Mouse (Mus musculus): ENCODE data around the gene Cntn4.

The Cntn4 gene

DNA sequence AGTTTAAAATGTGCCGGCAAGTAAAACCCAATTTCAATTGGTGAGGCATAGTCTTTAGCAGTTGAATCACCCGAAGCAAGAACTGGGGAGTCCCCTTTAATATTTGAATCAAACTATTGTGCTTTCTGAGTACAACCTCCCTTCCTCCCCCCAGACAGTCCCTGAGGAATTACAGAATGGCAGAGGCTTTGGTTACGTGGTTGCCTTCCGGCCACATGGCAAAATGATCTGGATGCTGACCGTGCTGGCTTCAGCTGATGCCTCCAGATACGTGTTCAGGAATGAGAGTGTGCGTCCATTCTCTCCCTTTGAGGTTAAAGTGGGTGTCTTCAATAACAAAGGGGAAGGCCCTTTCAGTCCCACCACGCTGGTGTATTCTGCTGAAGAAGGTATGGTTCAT lies 998.1 kb downstream of the Cntn4 start:
- no peak for DNase-seq

DNA sequence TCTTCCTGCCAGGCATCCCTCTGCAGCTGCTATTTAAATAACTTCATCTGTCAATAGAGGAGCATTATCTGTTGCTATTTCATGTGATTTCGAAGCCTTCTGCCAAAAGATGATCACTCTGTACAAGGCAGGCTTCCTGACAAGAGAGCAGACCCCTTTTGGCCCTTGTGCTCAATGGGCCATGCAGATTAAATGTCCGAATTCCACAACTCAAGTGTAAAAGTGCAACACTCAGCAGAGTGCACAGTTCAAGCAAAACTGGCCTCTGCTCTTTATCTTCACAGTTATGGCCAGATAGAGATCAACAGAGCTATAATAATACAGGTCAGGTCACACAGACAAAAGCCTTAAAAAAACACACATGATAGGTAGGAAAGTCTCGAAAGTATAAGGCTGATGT lies 1024.5 kb downstream of the Cntn4 start:
- DNase-seq, result no peak

DNA sequence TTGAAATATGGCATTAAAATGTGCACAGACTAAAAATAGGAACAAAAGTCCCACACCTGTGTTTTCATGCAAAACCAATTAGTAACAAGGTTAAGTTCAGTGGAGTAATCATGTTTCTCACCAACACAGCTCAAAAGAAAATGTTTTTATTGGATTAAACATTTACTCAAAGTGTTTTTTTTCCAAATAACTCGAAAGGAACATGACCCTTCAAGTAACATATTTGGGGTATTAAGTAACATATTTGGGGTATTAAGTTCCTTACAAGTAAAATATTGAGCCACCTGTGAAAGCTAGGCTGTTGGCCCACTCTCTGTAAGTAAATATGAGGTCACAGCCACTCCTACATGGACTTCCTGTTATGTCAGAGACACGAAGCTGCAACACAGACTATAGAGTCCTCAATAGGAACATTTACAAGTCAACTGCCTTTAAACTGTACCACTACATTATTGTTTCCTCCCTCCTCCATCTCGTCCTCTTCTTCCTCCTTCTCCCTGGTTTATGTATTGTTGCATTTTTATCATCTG lies 1028.1 kb downstream of the Cntn4 start:
- DNase-seq, result no peak

DNA sequence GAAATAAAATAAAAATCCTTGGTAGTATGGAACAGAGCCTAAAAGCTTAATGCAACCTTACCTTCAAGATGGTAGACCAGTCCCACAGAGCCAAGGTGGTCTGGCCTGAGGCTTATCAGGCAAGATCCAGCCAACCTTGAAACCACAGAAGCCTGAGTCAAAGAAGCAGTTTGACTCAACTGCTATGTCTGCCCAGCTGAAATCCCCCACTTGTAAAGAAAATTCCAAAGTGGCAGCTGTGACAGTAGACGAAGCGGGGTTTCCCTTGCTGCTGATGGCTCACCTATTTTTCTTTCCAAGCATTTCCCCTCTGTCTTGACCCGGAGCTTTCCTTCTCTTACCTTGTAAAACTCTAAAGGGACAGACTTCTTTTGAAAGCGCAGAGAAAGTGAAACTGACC lies 1048.2 kb downstream of the Cntn4 start:
- DNase-seq, result no peak

DNA sequence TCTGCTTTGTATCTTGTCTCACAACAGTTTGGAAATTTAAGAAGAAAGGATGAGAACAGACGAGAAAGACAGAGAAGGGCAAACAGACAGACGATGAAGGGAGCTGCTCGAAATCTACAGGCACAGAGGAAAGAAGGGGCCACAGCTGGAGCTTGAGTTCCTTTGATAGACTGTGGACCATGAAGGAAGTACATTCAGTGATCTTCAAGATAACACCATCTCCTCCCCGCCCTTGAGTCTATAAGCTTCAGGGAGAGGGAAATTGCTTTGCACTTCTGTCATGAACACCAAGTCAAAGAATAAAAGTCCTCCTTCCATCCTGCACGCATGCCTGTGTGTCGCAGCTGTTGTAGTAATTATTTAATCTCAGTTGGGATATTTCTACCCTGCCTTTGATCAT lies 1048.6 kb downstream of the Cntn4 start:
- DNase-seq, result no peak

DNA sequence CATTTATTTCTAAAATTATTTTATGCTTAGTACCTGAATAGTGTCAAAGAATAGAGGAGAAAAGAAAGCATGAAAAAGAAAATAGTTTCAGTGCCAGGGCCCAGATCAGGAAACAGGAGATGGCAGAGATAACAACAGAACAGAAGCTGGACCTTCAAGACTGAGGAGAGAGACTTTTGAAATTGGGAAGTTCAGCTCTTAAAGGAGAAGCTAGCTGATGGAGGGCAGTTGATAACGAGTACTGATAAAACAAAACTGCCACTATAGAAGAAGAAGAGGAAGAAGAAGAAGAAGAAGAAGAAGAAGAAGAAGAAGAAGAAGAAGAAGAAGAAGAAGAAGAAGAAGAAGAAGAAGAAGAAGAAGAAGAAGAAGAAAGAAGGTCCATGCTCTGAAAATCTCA lies 1050.2 kb downstream of the Cntn4 start:
- no peak for DNase-seq

DNA sequence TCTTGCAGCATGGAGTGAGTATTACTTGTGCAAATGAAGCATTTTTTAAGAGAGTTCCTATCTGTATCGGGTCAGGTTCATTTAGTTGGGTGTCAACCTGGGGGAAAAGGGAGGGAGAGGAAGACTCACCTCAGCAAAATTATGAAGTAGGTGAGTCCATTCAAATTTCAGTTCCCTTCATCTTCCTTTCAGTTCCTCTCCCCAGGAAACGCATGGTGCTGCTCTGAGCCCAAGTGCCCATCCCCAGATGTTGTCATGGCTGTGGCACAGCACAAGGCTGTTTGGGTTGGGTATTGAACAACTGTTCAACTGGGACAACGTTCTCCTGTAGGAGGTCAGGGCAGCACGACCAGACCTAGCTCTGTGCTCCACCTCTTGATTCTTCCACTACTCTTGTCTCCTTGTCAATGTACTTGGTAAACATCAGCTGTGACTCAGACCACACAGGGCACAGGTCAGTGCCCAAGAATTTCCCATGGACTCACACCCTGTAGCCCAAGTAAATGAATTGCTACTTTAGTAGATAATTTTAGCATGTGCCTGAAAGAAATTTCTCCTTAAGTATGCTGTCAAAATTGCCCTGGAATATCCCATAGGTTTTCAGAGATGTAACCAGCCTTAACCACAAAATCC lies 1052.3 kb downstream of the Cntn4 start:
- DNase-seq, result no peak

DNA sequence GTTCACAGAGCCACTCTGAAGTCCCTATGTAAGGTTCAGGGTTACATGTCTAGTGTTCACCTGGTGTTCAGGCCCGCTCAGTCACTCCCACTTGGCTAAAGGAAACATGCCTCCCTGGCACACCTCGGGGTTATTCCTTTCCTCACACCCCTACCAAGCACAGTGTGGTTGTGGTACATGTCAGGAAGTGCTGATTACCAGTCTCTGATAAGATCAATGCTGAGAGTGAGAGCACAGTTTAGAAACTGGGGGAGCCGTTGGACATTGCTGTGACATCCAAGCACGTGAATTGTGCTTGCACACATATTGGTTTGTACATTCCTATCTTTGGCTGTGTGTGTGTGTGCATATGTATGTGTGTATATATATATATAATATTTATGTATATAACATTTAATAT lies 1055.1 kb downstream of the Cntn4 start:
- DNase-seq, result no peak

DNA sequence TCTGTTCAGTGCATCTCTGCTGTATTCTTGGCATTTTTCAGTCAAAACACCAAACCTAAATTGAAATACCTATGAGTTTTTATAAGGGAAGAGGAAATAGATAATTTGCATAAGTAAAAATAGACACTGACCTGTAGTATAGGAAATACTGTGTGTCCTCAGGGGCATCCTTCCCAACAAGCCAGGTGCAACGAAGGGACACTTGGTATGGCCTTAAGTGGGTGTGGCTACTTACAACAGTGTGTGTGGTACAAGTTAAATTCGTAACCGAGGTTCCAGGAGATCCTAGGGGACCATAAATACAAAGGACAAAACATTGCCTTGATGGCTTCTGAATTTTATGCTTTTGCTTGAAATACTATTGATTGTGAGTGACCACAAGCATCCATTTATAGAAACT lies 1060.8 kb downstream of the Cntn4 start:
- DNase-seq, result no peak

DNA sequence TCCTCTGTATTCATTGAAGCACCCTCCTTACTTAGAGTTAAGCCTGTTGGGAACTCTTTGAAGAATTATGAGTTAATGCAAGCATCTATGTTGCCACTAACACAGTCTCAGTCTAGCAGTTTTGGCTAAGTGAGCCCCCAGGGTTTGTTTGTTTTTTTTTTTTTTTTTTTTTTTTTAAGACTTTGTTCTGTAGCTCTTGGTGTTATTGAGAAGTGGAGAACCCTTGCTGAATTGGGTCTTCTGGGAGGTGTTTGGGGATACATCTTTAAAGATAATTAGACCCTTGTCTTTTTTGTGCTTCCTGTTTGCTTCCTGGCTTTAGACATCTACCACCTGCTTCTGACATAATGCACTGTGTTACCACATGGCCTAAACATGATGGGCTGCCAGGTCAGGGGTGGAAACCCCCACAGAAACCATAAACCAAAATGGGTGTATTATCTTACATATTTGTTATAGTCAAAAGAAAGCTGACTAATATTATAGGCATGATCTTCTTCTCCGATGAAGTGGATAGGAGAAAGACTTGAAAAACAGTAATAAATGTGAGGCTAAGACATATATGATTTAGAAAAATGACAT lies 1062.9 kb downstream of the Cntn4 start:
- DNase-seq, result no peak

DNA sequence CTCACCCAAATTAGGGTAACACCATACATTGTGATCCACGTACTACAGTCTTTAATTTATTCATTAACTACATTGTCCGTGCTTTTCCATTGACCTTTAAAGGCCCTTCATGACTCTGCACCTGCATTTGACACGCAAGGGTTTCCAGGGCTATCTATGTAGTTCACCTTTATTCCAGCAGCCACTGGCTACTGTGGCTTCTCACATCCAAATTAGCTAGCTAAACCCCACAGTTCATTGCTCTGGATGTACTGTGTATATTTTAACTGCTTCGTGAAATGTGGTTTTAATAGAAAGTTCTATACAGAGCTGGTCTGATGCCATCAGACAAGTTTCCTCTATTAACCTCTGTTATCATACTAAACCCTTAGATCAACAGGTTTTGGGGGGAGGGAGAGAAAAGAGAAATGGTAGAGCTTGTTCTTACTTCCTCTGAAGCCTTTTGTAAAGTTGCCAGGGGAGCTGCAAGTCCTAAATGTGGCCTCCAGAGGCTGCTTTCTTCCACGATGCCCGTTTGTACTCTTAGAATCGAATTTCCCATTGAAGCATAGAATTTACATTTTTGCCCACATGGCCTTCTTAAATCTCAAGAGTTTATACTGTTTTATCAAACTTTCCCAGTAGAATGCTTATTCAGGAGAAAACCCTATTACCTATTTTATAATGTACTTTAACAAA lies 1066.2 kb downstream of the Cntn4 start:
- DNase-seq, result no peak

DNA sequence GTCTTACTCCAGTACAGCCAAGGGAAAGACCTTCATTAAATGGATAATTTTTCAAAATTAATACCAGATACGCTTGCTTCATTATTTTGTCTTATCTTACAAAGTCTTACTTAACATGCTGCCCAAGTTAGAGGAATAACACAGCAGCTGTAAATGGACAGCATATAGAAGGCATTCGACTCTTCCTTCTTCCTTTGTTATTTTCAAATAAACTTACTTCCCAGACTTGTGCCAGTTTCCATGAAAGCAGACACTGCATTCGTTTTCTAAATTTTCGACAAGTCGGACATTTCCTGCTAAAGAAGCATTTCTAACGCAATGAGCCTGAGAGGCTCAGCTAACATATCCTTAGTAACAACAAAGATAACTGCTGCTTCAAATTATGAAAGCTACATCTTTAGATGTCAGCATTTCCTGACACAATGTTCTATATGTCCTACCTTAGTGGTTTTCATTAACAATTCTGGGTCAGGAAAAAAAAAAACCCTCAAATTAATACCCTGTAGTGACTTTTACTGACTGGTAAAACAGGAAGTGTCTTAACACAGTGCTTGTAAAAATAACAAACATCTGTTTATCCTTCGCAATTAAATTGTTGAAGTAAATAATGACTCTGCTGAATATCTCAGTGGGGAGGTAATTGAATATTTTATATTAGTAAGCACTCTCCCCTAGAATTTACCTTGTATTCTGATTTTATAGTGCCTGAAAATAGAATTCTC lies 1068.4 kb downstream of the Cntn4 start:
- DNase-seq, result no peak

DNA sequence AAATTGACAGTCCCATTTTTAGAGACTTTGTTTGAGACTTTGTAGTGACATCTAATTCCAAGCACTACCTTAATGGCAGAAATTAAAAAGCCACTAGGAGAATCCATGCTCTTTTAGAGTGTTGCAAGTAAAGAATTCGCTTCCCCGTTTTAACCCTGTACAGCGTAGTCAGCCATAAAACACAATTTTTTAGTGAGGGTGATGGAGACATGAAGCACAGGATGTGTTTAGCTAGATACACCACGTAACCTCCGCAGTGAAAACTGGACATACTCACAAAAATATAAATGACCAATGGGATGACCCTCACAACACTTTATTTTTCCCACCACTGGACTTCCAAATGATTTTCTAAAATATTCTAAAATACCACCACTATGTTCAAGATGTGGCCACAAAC lies 1069.8 kb downstream of the Cntn4 start:
- no peak for DNase-seq

DNA sequence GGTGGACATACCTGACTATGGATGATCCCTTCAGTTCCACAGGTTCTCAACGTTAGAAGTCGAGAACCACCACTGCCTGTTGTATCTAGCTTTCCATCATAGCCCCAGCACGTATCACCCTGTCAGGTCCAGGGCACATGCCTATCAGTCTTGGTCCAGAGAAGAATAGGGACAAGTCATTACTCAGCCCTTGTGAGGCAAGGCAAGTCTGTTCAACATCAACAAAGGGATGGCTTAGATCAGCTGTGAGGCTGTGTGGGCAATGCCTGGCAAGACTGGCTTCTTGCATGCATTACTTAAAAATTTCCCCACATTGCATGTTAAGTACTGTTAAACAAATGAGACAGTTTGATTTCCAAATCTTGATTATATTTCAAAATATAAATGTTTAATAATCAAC lies 1070.3 kb downstream of the Cntn4 start:
- DNase-seq, result no peak

Data from lung, postnatal 14 days (tissue).